Mouse (Mus musculus): ENCODE measurements at regions not wholly inside any gene's neighbourhood (a gene's known extent, or its start where the extent isn't known, plus 50 kb on each side); places are given as distances from the start of the nearest gene placed in this dataset.

- ATAC-seq (replicated peaks; ENCODE audit: poor library complexity): no peak
These were observed 79.6 kb downstream of the Diras2 start for GRCm38 (mm10) chr13:52451486-52451885.

- ATAC-seq (replicated peaks; ENCODE audit: poor library complexity): no peak
These were observed 78.8 kb downstream of the Diras2 start for GRCm38 (mm10) chr13:52452291-52452690.
